Mouse (Mus musculus): ENCODE data around the gene Lpin3.

- TF ChIP-seq BHLHE40 (IDR thresholded peaks at IDR 0.05; ENCODE audit: low read depth, low read length): no peak
- no peak for TF ChIP-seq ZMIZ1 (IDR thresholded peaks at IDR 0.05; ENCODE audit: low read depth, low read length)
- TF ChIP-seq ZNF384 (IDR thresholded peaks at IDR 0.05; ENCODE audit: low read depth, low read length): no peak
- TF ChIP-seq POLR2A (IDR thresholded peaks at IDR 0.05; ENCODE audit: low read depth, low read length): no peak
- TF ChIP-seq UBTF (IDR thresholded peaks at IDR 0.05; ENCODE audit: low read depth, low read length): no peak
- no peak for TF ChIP-seq CTCF (conservative IDR thresholded peaks at IDR 0.05 in 1 of 2, IDR thresholded peaks at IDR 0.05 in 1 of 2; ENCODE audit: low read depth in 2 of 2, low read length in 2 of 2)
Observed at GRCm38 (mm10) chr2:160874231-160874877, 6.1 kb upstream of the Lpin3 start.

Measured in CH12.LX (cell line).